Mouse (Mus musculus): ENCODE results near the gene Tmem25. TPM values are rescaled to one million over a fixed set of nuclear protein-coding genes. Genes with fewer than 3 reads are reported as not detected.
A peak's percentile ranks its signal among the peaks of the same experiment; 100 is the strongest.

Gene Tmem25
- polyA plus RNA-seq, 1 experiment from 2014 or later, result 5.8 TPM

DNA sequence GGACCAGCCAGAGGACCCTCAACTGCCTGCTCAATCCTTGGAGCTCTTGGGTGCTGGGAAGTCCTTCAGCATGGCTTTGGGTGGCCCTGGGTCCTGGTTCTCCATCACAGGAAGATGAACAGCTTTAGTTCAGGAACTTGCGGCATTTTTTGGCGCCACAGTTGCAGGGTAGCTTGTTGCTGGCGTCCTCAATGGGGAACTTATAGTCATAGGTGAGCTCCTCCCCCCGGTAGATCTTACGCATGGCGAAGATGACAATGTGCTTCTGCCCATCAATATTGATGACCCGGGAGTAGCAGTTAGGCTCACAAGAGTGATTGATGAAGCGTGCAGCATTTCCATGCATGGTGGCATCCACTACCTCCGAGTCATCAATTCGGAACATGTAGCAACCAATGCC lies 8.7 kb upstream of the Tmem25 start:
- WGBS, result 96% methylated on average over 10 of the region's 10 CpGs
- no peaks in the 10 kb centered on the region for H3K9me3 ChIP-seq (replicated peaks)
- no peaks in the 10 kb centered on the region for H3K4me1 ChIP-seq
- ATAC-seq (ENCODE audit: low FRiP score), result no peak
- H3K4me2 ChIP-seq (replicated peaks), result no peak overlapping the region
- H3K9ac ChIP-seq, result no peak overlapping the region
- H3K27me3 ChIP-seq, result no peaks in the 10 kb centered on the region
- H3K4me3 ChIP-seq, result no peak overlapping the region
- H3K27ac ChIP-seq, result no peak overlapping the region
- peaks cover 79% of the 10 kb centered on the region for H3K36me3 ChIP-seq

DNA sequence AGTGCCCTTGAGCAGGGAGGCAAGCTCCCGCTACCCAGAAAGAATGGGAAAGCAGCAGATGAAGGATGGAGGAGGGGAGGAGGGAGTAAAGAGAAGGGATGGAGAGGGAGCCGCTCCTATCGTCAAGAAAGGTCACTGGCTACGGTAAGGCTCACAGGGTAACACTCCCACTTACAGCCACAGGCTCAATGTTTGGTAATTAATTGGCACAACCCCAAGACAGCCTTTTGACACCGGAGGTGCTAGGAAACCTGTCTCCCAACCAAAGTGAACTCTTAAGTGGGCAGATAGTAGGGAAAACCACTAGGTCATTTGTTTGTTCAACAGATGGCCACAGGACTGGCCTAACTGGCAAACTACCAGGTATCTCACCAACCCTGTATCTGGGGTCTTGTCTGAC lies 8.0 kb upstream of the Tmem25 start:
- Histone ChIP-seq H3K4me1 (no peaks in the 10 kb centered on the region), H3K27ac (no peak overlapping the region), H3K4me2 (replicated peaks) (no peak overlapping the region), H3K27me3 (no peaks in the 10 kb centered on the region), H3K36me3 (peaks cover 72% of the 10 kb centered on the region), H3K9ac (no peak overlapping the region), H3K9me3 (replicated peaks) (no peaks in the 10 kb centered on the region), H3K4me3 (no peak overlapping the region)
- no peak for ATAC-seq (ENCODE audit: low FRiP score)
- 70% methylated on average over 5 of the region's 5 CpGs for WGBS

DNA sequence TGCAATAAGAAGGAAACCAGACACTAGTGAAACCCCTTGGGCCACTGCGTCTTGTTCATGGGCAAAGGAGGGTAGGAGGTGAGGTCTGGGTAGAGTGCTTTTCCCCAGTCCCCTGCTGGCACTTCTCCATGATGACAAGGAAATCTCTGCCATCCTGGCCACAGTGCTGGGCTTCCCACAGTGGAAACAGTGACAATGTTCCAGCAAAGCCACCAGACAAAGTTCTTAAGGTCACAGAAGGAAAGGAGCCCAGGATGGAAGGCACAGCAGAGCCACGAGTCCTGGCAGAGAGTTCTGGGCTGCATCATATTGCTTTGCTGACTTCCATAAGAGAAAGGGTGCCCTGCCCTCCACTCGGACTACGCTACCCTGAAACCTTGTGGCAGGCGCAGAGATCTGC lies 6.4 kb upstream of the Tmem25 start:
- Histone ChIP-seq H3K27ac (no peak overlapping the region), H3K4me2 (replicated peaks) (no peak overlapping the region), H3K36me3 (peaks cover 57% of the 10 kb centered on the region), H3K4me1 (no peaks in the 10 kb centered on the region), H3K4me3 (no peak overlapping the region), H3K9me3 (replicated peaks) (no peaks in the 10 kb centered on the region), H3K9ac (no peak overlapping the region), H3K27me3 (peaks cover 10% of the 10 kb centered on the region)
- ATAC-seq (ENCODE audit: low FRiP score), result no peak
- WGBS, result 95% methylated on average over 5 of the region's 5 CpGs

DNA sequence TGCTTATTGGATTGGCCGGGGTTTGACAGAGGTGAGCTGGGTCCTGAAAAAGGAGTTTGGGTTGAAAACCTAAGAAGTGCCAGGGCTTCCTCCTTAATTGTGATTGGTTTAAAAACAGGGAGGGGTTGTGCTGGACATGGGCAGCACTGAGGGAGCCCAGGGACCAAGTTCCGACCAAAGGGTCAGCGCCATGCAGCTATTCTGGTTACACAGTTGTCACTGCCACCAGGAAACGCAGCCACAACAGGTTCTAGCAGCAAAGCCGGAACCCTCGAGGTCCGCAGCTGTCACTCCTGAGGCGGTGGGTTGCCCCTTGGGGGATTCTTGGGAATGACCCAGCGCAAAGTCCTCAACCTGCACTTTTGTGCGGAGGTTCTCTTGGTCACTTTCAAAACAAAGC lies 5.6 kb upstream of the Tmem25 start:
- peaks cover 13% of the 10 kb centered on the region for H3K27me3 ChIP-seq
- no peak overlapping the region for H3K4me2 ChIP-seq (replicated peaks)
- no peak overlapping the region for H3K27ac ChIP-seq
- peaks cover 3% of the 10 kb centered on the region; the same call in 1 of the 2 replicates for H3K4me1 ChIP-seq
- no peak overlapping the region for H3K9ac ChIP-seq
- no peak for ATAC-seq (ENCODE audit: low FRiP score)
- WGBS, result 88% methylated on average over 10 of the region's 10 CpGs
- no peaks in the 10 kb centered on the region for H3K9me3 ChIP-seq (replicated peaks)
- H3K36me3 ChIP-seq, result peaks cover 49% of the 10 kb centered on the region
- H3K4me3 ChIP-seq, result no peak overlapping the region

DNA sequence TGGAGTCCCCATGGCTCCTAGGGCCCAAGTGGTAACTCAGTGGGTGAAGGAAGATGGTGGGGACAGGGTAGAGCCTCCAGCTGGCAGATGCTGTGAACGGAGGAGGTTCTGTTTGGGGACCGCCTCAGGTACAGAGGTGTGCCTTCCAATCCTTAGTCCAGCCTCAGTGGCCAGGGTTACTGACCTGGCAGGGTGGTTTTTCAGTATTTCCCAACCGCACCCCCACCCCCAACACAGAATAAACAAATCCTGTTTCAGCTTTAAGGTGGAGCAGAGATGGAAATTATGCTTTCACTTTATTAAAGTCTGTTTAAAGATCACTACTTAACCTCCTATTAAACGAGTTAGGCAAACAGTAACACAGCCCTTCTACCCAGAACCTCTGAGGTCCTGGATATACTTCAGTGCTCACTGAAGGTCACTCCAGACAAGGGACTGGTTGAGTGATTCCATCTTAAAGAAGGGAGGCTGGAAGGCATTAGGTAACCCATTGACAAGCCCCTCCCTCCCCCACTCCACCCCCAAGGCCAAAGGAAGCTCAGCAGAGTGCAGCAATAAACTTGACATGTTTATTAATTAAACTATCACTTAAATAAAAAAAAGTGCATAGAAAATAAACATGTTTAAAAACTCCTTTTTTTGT lies 3.8 kb upstream of the Tmem25 start, which contains the start of gene Ttc36:
Gene Ttc36, minus strand, starts transcription at position 265 of the 643 bp plus-strand sequence.
- no peak within 1 kb of the TSS for H3K4me2 ChIP-seq (replicated peaks)
- ATAC-seq (ENCODE audit: low FRiP score), result no peak
- peaks cover 31% of the 10 kb centered on the region for H3K36me3 ChIP-seq
- 73% methylated on average over 4 of the region's 4 CpGs for WGBS
- peaks cover 20% of the 10 kb centered on the region for H3K27me3 ChIP-seq
- peaks cover 11% of the 10 kb centered on the region for H3K4me1 ChIP-seq
- no peak within 1 kb of the TSS for H3K9ac ChIP-seq
- H3K9me3 ChIP-seq (replicated peaks), result no peaks in the 10 kb centered on the region
- no peak within 1 kb of the TSS for H3K27ac ChIP-seq
- no peak within 1 kb of the TSS for H3K4me3 ChIP-seq

DNA sequence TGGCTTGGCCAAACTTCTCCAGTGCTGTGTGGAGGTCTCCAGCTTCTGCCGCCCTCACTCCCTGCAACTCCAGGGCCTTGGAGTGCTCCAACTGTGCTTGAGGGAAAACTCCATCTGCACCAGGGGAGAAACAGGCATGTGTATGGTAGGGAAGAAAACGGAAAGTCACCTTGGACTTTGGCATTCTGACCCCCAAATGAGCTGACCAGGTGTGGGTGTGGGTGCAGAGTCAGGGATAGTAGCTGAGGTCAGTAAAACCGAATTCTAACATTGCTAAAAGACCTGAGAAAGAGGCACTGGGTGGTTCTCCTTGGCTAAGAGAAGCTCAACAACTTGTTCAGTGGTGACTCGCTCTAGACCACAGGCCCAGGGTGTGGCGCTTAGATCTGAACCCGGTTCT lies 2.6 kb upstream of the Tmem25 start:
- no peak overlapping the region for H3K4me2 ChIP-seq (replicated peaks)
- no peak overlapping the region for H3K9ac ChIP-seq
- no peak overlapping the region for H3K4me3 ChIP-seq
- peaks cover 11% of the 10 kb centered on the region for H3K4me1 ChIP-seq
- ATAC-seq (ENCODE audit: low FRiP score), result no peak
- WGBS, result 85% methylated on average over 6 of the region's 6 CpGs
- H3K27me3 ChIP-seq, result peaks cover 22% of the 10 kb centered on the region
- no peak overlapping the region for H3K27ac ChIP-seq
- peaks cover 19% of the 10 kb centered on the region for H3K36me3 ChIP-seq
- no peaks in the 10 kb centered on the region for H3K9me3 ChIP-seq (replicated peaks)

DNA sequence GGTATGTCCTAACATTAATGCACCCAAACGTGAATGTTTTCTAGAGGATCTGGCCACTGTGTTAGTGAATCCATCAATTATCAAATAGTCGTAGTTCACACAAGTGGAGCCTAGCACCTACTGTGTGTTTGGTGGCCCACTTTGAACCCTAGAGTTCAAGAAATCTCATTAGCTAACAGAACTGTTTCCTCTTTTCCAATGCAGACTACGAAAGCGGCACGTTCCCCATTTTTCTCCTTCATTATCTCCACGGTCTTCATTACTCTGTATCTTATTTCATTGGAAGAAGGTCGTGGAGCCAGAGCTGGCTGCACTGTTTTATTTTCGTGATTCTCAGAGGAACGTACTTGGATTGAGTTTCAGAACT lies 834 bp upstream of the Tmem25 start:
- ATAC-seq (ENCODE audit: low FRiP score), result 0 out of 2 replicates have a peak, but pooled peaks have one; percentile 5
- Histone ChIP-seq H3K36me3 (peaks cover 3% of the 10 kb centered on the region), H3K4me3 (peak overlapping the region; percentile 46), H3K4me2 (replicated peaks) (peak overlapping the region; percentile 87), H3K27ac (no peak overlapping the region), H3K4me1 (peaks cover 11% of the 10 kb centered on the region), H3K27me3 (peaks cover 22% of the 10 kb centered on the region), H3K9ac (peak overlapping the region; percentile 63), H3K9me3 (replicated peaks) (no peaks in the 10 kb centered on the region)
- WGBS, result 41% methylated on average over 9 of the region's 9 CpGs

DNA sequence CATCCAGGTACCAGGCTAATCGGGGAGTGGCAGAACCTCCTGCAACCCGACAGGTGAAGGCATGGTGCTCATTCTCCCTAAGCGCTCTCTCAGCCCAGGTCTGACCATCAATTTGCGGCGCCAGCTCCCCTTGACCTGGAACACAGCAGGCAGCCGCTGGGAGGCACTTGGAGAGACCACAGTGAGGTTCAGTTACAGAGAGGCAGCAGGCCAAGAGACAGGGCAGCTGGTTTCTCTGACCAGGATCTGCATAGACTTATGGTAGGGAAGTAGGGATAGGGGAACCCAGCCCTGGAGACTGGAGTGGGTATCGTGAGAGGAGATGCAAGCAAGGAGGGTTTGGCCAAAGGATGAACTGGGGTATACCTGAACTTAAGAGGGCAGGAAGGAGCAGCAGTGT lies 809 bp downstream of the Tmem25 start:
- ATAC-seq (ENCODE audit: low FRiP score), result no peak
- H3K4me1 ChIP-seq, result peaks cover 11% of the 10 kb centered on the region
- peak overlapping the region; percentile 46 for H3K4me3 ChIP-seq
- no peaks in the 10 kb centered on the region for H3K9me3 ChIP-seq (replicated peaks)
- H3K4me2 ChIP-seq (replicated peaks), result peak overlapping the region; percentile 87
- no peak overlapping the region for H3K9ac ChIP-seq
- H3K36me3 ChIP-seq, result no peaks in the 10 kb centered on the region
- peaks cover 22% of the 10 kb centered on the region for H3K27me3 ChIP-seq
- no peak overlapping the region for H3K27ac ChIP-seq
- 44% methylated on average over 7 of the region's 7 CpGs for WGBS

DNA sequence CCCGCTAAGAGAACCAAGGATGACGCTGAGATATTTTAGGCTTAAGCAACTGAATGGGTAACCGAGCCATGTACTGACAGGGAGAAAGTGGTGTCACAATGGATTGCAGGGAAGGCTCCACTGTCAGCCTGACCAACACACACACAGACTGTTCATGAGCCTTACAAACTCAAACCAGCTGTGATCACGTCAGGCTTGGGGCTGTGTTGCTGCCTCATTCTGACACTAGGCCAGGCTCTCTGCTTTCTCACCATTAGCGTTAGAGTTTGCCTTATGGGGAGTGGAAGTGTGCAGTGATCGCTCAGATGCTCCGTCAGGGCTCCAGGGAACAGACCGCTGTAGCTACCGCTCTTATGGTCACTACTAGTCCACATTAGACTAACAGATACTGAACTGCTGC lies 6.3 kb downstream of the Tmem25 start:
- no peaks in the 10 kb centered on the region for H3K9me3 ChIP-seq (replicated peaks)
- H3K36me3 ChIP-seq, result peaks cover 50% of the 10 kb centered on the region
- H3K4me1 ChIP-seq, result no peaks in the 10 kb centered on the region
- H3K27ac ChIP-seq, result no peak overlapping the region
- no peak overlapping the region for H3K4me3 ChIP-seq
- H3K4me2 ChIP-seq (replicated peaks), result no peak overlapping the region
- H3K27me3 ChIP-seq, result peaks cover under 1% of the 10 kb centered on the region; the same call in 1 of the 2 replicates
- 77% methylated on average over 9 of the region's 9 CpGs for WGBS
- no peak overlapping the region for H3K9ac ChIP-seq
- no peak for ATAC-seq (ENCODE audit: low FRiP score)

DNA sequence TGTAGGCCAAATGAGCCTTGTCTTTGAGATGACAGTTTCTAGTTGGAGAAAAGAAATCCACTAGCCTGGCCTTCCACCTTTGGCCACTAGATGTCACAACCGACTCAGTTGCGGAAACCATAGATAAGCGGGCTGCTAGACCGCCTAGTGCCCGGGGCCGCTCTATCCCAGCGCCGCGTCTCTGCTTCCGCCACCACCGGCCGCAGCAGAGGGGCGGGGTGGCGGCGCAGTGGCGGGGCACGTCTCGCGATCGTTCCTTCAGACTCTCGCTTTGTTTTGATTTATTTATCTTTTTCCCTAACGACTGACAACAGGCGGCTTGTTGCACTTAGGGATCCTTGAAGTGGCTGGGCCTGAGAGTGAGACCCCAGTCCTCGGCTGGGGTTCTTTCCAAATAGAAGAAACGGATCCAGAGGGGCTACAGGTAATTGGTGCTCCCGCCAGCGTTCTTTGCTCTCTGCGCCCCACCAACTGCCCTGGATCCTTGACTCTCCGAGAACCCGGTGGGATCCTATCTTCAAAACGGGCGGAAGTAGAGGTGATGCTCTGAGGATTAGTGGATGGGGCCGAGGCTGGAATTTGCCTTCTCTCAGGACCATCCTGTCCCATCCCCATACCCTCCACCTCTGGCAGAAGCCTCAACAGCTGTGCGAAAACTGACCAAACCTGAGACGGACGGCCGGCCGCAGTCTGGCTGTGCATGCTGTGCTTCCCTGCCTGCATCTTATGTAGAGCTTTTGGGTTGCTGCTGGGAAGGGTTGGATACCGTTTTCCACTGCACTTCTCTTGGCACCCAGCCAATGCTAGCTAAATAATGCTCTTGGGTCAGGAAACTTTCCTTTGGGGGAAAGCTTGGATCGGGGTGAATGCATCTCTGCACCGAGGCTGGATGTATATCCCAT lies 26.1 kb downstream of the Tmem25 start:
- Histone ChIP-seq H3K4me3 (peak overlapping the region; percentile 62), H3K9me3 (replicated peaks) (no peaks in the 10 kb centered on the region), H3K27ac (peak overlapping the region; percentile 89), H3K36me3 (peaks cover 10% of the 10 kb centered on the region; the same call in 1 of the 2 replicates), H3K27me3 (no peaks in the 10 kb centered on the region), H3K4me2 (replicated peaks) (peak overlapping the region; percentile 68), H3K4me1 (peaks cover 8% of the 10 kb centered on the region), H3K9ac (peak overlapping the region; percentile 79)
- peak; percentile 98 for ATAC-seq (ENCODE audit: low FRiP score)
- WGBS, result under 1% methylated on average over 41 of the region's 41 CpGs

DNA sequence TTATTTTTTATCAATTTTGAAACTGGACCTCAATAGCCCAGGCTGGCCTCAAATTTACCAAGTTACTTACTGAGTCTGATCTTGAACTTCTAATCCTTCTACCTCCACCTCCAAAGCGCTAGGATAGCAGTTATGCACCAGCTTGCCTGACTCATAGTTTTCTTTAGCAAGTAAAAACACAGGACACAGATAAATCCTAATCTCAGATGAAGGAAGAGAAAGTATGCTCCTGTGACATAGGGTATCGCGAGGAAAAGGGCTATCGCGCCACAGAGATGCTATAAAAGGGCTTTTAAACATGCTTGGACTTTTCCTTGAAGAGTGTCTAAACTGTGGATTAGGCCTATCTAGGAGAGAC lies 26.7 kb downstream of the Tmem25 start:
- peaks cover 10% of the 10 kb centered on the region; the same call in 1 of the 2 replicates for H3K36me3 ChIP-seq
- no peaks in the 10 kb centered on the region for H3K9me3 ChIP-seq (replicated peaks)
- no peak; the same call in 1 of the 2 replicates for ATAC-seq (ENCODE audit: low FRiP score)
- WGBS, result 28% methylated on average over 5 of the region's 5 CpGs
- no peaks in the 10 kb centered on the region for H3K27me3 ChIP-seq
- no peak overlapping the region for H3K9ac ChIP-seq
- H3K27ac ChIP-seq, result no peak overlapping the region
- H3K4me3 ChIP-seq, result 0 out of 2 replicates have a peak overlapping the region, but pooled peaks have one; percentile 62
- peaks cover 8% of the 10 kb centered on the region for H3K4me1 ChIP-seq
- no peak overlapping the region for H3K4me2 ChIP-seq (replicated peaks)

DNA sequence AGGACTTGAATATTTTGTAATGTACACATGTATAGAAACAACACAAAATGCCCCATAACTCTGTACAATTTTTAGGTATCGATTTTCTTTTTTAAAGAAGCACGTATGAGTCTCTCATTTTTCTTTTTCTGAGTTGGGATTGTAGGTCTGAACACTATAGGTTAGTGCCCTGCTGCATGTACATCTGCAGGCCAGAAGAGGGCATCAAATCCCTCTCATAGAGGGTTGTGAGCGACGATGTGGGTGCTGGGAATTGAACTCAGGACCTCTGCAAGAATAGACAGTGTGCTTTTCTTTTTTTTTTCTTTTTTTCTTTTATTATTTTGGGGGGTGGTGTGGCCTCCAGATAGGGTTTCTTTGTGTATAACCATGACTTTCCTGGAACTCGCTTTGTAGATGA lies 27.7 kb downstream of the Tmem25 start:
- no peak overlapping the region for H3K27ac ChIP-seq
- no peaks in the 10 kb centered on the region for H3K27me3 ChIP-seq
- peaks cover 15% of the 10 kb centered on the region for H3K4me1 ChIP-seq
- peaks cover 10% of the 10 kb centered on the region; the same call in 1 of the 2 replicates for H3K36me3 ChIP-seq
- no peak overlapping the region for H3K4me3 ChIP-seq
- H3K4me2 ChIP-seq (replicated peaks), result no peak overlapping the region
- H3K9me3 ChIP-seq (replicated peaks), result no peaks in the 10 kb centered on the region
- 94% methylated on average over 5 of the region's 5 CpGs for WGBS
- no peak overlapping the region for H3K9ac ChIP-seq
- no peak for ATAC-seq (ENCODE audit: low FRiP score)

All from hindbrain, embryonic 12.5 days (tissue).